Mouse (Mus musculus) spleen, postnatal 36 days (tissue): ENCODE results near the gene Ndufa3.
"Not testable (repeated sequence)": the region's sequence is repeated elsewhere in the genome, so short reads cannot be mapped to it uniquely, and the experiment has no call there.

Experiments used
- DNase-seq, 2 experiments: peaks; one replicate each; pipeline ENCODE4 v3.0.0; 2022; ENCODE audit warnings: low spot score in 2 of 2, mixed read lengths in 1 of 2

Gene Ndufa3

DNA sequence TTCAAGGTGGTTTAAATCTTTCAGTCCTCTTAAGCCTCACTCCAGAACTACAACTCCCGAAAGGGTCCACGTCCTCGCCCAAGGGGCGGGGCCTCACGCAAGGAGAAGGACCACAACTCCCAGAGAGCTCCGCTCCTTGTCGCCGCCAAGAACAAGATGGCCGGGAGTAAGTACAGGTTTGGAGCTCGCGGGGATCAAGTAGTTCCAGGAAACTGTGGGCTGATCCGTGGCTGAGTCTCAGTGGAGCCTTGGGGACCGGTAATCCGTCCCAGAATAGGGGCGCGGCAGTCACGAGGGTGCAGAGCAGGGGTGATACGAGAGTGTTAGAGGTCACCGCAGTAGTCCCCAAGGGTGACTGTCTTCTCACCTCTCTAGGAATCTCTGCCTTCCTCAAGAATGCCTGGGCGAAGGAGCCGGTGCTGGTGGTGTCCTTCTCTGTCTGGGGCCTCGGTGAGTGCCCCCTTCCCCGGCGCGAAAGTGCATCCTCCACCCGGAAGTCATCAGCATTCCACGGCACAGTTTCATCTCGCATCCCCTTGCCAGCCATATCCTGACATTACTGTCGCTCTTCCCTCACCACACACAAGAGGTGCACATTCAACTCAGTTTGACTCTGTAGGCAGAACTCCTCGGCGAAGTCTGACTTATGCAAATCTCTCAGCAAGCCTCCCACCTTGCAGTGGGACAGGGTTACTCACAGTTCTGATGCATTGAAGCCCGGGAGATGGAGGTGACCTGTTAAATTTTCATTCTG lies at the start of gene Ndufa3:
Ndufa3 (plus strand) TSS at position 132 of the 754 bp plus-strand sequence.
- peak; percentile 89 to 93 for DNase-seq

GRCm38 (mm10) chr7:3569725-3570124 lies 47.4 kb upstream of the Ndufa3 start:
- DNase-seq = no peak

- not testable (repeated sequence) for DNase-seq
These were observed 46.6 kb upstream of the Ndufa3 start for GRCm38 (mm10) chr7:3570580-3570979.

- DNase-seq = no peak
These were observed 45.3 kb upstream of the Ndufa3 start for GRCm38 (mm10) chr7:3571847-3572246.

DNA sequence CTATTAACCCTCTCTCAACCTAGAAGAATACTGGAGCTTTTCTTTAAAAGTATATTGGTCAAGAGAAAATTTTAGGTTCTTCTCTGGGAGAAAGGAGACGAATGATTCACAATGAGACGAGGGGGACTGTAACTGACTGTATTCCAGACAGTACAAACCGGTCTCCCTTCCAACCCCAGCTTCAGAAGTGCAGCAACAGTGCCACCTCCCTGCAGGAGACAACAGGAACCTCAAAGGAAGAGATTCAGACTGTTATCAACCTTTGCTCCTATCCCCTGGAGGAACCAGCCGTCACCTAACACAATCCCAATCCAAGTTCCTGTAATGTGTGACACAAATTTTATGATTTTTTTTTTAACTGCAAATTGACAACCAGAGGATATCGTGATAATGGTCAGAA lies 43.0 kb upstream of the Ndufa3 start:
- DNase-seq = no peak

GRCm38 (mm10) chr7:3576354-3577124 lies 40.6 kb upstream of the Ndufa3 start:
- DNase-seq = no peak

DNA sequence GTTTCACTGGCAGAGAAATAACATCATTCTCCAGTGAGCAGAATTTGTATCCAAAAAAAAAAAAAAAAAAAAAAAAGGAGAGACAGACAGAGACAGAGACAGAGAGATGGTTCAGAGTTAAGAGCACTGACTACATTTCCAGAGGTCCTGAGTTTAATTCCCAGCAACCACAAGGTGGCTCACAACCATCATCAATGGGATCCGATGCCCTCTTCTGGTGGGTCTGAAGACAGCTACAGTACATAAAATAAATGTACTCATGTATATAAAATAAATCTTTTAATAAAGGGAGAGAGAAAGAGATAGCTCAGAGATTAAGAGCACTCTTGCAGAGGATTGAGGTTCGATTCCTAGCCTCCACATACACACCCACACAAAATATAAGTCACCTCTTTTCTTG lies 39.0 kb upstream of the Ndufa3 start:
- no peak for DNase-seq

- DNase-seq = no peak
These were observed 38.1 kb upstream of the Ndufa3 start for GRCm38 (mm10) chr7:3578952-3579546.

DNA sequence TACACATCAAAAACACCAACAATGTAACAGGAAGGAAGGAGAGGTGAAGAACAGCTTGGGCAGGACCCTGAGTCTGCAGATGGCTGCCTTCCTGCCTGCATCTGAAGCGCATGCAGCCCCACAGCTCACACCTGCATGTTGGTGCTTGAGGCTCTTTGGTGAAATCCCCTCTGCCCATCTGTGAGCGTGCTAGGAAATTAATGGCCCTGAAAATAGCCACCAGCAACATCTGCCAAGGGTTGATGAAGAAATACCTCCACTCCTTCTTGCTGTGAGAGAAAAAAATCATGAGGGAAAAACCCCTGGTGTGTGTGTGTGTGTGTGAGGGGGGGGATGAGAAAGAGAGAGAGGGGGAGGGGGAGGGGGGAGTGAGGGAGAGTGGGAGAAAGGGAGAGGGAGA lies 37.1 kb upstream of the Ndufa3 start:
- no peak for DNase-seq

GRCm38 (mm10) chr7:3585763-3586162 lies 31.4 kb upstream of the Ndufa3 start:
- no peak for DNase-seq

GRCm38 (mm10) chr7:3586255-3586654 lies 30.9 kb upstream of the Ndufa3 start:
- no peak for DNase-seq

- DNase-seq = no peak
These were observed 29.9 kb upstream of the Ndufa3 start for GRCm38 (mm10) chr7:3587292-3587691.

DNA sequence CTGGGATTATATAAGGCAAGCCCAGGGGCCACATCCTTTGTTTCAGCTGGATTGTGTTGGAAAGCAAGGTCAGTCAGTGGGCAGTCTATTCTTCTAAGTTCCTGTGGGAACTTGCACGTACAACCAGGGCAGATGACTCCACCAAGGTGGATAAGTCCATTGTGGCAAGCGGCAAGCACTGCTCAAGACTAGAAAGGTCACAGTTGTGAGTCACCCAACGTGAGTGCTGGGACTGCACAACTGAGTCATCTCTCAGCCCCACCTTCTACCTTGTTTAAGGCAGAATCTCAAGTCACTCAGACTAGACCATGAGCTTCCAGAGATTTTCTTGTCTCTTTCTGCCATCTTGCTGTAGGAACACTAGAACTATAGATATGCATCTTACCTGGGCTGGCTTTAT lies 26.6 kb upstream of the Ndufa3 start:
- DNase-seq = no peak

GRCm38 (mm10) chr7:3591534-3591933 lies 25.6 kb upstream of the Ndufa3 start:
- no peak for DNase-seq

- DNase-seq = no peak
These were observed 23.3 kb upstream of the Ndufa3 start for GRCm38 (mm10) chr7:3593855-3594254.

DNA sequence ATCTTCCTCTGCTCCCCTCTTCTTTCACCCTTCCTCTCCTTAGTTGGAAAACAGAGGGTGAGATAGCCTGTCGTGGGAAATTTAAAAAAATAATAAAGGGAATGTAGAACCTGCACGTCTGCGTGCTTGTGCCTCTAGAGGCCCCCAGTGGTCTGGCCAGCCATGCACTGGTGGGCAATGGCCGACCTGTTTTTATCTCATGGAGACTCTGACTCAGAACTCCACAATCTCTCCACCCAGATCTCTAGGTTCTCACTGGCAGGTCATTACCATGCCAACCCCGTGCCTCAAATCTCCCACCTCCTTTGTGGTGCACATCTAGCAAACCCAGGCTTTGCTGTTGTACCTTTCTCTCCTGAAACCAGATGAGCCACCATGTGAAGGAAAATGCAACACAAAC lies 22.5 kb upstream of the Ndufa3 start:
- no peak for DNase-seq

DNA sequence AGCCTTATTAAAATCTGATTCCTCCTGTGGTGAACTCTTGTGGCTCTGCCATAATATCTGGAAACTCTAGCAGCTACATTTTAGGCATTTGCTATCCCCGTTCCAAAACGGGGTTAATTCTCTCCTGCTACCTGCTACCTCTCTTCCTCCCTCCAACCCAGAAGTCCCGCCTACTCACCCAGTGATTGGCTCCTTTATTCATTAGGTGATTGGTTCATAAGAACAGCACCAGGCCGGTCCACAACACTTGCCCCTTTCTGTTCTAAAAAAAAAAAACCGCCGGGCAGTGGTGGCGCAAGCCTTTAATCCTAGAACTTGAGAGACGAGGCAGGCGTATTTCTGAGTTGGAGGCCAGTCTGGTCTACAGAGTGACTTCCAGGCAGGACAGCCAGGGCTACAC lies 22.0 kb upstream of the Ndufa3 start:
- peak; percentile 48 to 49 for DNase-seq

GRCm38 (mm10) chr7:3597755-3598154 lies 19.4 kb upstream of the Ndufa3 start:
- DNase-seq = not testable (repeated sequence)

DNA sequence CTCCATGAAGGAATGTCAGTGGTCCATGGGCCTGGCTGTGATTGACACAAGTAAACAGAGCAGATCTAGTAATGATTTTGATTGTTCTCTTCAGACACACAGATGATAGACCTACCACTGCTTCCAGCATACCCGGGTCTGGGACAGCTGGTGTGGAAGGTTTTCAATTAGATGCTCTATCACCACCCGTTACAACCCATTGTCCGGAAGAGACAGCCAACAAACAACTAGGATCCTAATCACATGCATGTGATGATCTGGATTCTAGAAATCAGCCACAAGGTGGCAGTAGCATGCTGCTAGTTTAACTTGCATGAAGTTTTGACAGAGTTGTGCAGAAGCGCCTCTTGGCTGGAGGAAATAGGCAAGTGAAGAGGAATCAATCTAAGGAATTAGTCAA lies 16.1 kb upstream of the Ndufa3 start:
- DNase-seq = peak; percentile 53 to 65

DNA sequence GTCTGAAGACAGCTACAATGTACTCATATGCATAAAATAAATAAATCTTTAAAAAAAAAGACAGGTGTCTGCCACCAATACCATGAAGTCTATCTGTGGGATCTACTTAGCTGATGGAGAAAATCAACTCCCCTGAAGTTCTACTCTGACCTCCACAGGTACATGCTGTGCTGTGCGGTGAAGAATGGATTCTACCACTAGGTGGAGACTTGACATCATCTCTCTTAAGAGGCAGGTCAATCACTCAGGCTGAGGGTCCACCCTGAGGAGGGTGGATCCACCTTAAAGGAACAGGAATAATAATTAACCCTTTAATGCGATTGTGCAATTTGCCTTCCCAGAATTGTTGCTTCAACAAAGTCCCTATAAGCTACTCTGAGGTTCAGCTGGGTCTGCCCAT lies 10.4 kb upstream of the Ndufa3 start:
- no peak for DNase-seq

- DNase-seq = no peak
These were observed 9.8 kb upstream of the Ndufa3 start for GRCm38 (mm10) chr7:3607391-3607790.

- no peak for DNase-seq
These were observed 8.5 kb upstream of the Ndufa3 start for GRCm38 (mm10) chr7:3608668-3609067.

DNA sequence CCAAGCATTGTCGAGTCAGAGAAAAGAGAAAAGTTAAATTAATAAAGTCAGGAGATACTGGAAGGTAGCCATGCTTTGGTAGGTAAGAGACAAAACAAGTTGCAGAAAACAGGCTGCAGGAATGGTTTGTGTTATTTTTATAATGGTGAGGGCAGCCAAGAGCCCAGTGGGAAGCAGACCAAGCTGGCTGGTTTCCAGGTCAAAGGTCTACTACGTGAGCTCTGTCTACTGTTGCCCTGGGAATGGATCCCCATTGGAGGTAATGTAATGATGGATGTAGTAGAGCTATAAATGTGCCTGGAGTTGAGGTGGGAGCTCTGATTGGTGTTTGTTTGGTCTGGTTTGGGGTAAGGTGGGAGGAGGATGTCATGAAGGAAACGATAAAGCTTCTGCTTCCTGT lies 8.1 kb upstream of the Ndufa3 start:
- no peak for DNase-seq
